In genomic region chr12:41487005-41487404, GRCm38 (mm10) we compare ENCODE assay signal across 9 mouse cellular contexts. TPM values are rescaled to one million over a fixed set of nuclear protein-coding genes. Genes with fewer than 3 reads are reported as not detected.
DNase-seq lines count a peak whose midpoint lies in the region; ATAC-seq and TF ChIP-seq lines count a peak whose summit lies in the region.
"Had no signal": no experiment of that assay in that cellular context is flagged by ENCODE, and none has a peak within 500 bp of the region (broad histone marks: within the 10 kb centered on the region; RNA-seq: fewer than 3 reads in every experiment).

No protein-coding gene starts in this region.

- no peaks in the 10 kb centered on the region for H3K36me3 ChIP-seq in G1E (replicated peaks)
- H3K36me3 ChIP-seq: heart, embryonic 13.5 days; neural tube, embryonic 13.5 days had no signal

- H3K4me1 ChIP-seq in G1E (ENCODE audit: insufficient read depth, low read depth, low read length) = no peaks in the 10 kb centered on the region

- peak; percentile 52 for DNase-seq in layer of hippocampus, adult 11-12 months (ENCODE audit: low spot score)
- DNase-seq in layer of hippocampus, adult 9-11 months = no peak
- peak; percentile 60 for DNase-seq in CD4-positive helper T cell, adult 2 months (ENCODE audit: low read depth, low spot score)
- DNase-seq in G1E (ENCODE audit: low spot score) = no peak
- peak; percentile 53 to 73 for DNase-seq in cerebellum, postnatal 14 days
- no peak for DNase-seq in right cerebral cortex, postnatal 25 days

- no peaks in the 10 kb centered on the region for H3K27me3 ChIP-seq in G1E (ENCODE audit: insufficient read depth, low read length)
- H3K27me3 ChIP-seq: neural tube, embryonic 13.5 days had no signal

- H3K9me3 ChIP-seq in G1E (replicated peaks) = peaks cover under 1% of the 10 kb centered on the region
- H3K9me3 ChIP-seq: heart, embryonic 13.5 days; neural tube, embryonic 13.5 days had no signal

- peak; percentile 75 for TF ChIP-seq CTCF in G1E (IDR thresholded peaks at IDR 0.05; ENCODE audit: low read depth, low read length)

- H3K4me3 ChIP-seq in G1E (ENCODE audit: low read depth, low read length) = no peak overlapping the region
- H3K4me3 ChIP-seq: heart, embryonic 13.5 days had no signal

- no peak for ATAC-seq in G1E (ENCODE audit: extremely low read depth, insufficient number of reproducible peaks, low FRiP score, poor library complexity, severe bottlenecking)
- ATAC-seq in megakaryocyte, adult 5-6 weeks (ENCODE audit: poor library complexity, severe bottlenecking) = peak; percentile 39

RNA-seq across cellular contexts. Expression of gene Lrrn3, which starts 0.8 kb away (rescaled TPM):
- total RNA-seq in G1E (2014; fragmentation: Nextera tagmentation) = not detected in 2 replicates
- total RNA-seq in G1E (2017) = 0.46 and 0.66 TPM in 2 replicates
- polyA plus RNA-seq in G1E (2012) = not detected in 2 replicates
- 0.20 and 0.25 TPM in 2 replicates for total RNA-seq in megakaryocyte, adult 5-6 weeks (2015)
- total RNA-seq in megakaryocyte, adult 5-6 weeks (2017) = not detected in 2 replicates

Comparison
In these comparisons a context has a peak if more than half of its experiments do, and no peak if none do; other contexts are left out.
1. DNase-seq: peak in layer of hippocampus, adult 11-12 months (single experiment), CD4-positive helper T cell, adult 2 months (single experiment) and cerebellum, postnatal 14 days (2 of 2); none in layer of hippocampus, adult 9-11 months (single experiment), G1E (single experiment) and right cerebral cortex, postnatal 25 days (single experiment).